Mouse (Mus musculus): ENCODE results near the gene Ces1a. TPM values are rescaled to one million over a fixed set of nuclear protein-coding genes. Genes with fewer than 3 reads are reported as not detected.

Gene Ces1a
- not detected in 2 replicates for polyA plus RNA-seq (2012; ENCODE audit: insufficient read depth, insufficient read length, missing spikeins)

GRCm38 (mm10) chr8:93048092-93048491 lies at the start of gene Ces1a:
Gene Ces1a (minus strand): TSS chr8:93048192.
- no peak within 1 kb of the TSS for H3K4me3 ChIP-seq (ENCODE audit: insufficient read depth, low read depth, low read length)
- H3K27ac ChIP-seq (replicated peaks; ENCODE audit: low read depth, low read length): no peak within 1 kb of the TSS
- H3K4me1 ChIP-seq (ENCODE audit: control insufficient read depth, insufficient read depth, insufficient read length, low read length): no peaks in the 10 kb centered on the region

GRCm38 (mm10) chr8:93095376-93095775 lies 47.4 kb upstream of the Ces1a start:
- H3K4me3 ChIP-seq (ENCODE audit: insufficient read depth, low read depth, low read length): no peak overlapping the region
- no peaks in the 10 kb centered on the region for H3K4me1 ChIP-seq (ENCODE audit: control insufficient read depth, insufficient read depth, insufficient read length, low read length)
- H3K27ac ChIP-seq (replicated peaks; ENCODE audit: low read depth, low read length): no peak overlapping the region

- Histone ChIP-seq H3K27ac (replicated peaks; ENCODE audit: low read depth, low read length) (no peak overlapping the region), H3K4me1 (ENCODE audit: control insufficient read depth, insufficient read depth, insufficient read length, low read length) (no peaks in the 10 kb centered on the region), H3K4me3 (ENCODE audit: insufficient read depth, low read depth, low read length) (no peak overlapping the region)
Observed at GRCm38 (mm10) chr8:93091324-93091723, 43.3 kb upstream of the Ces1a start.

GRCm38 (mm10) chr8:93088686-93089122 lies 40.7 kb upstream of the Ces1a start:
- Histone ChIP-seq H3K4me3 (ENCODE audit: insufficient read depth, low read depth, low read length) (no peak overlapping the region), H3K4me1 (ENCODE audit: control insufficient read depth, insufficient read depth, insufficient read length, low read length) (no peaks in the 10 kb centered on the region), H3K27ac (replicated peaks; ENCODE audit: low read depth, low read length) (no peak overlapping the region)

GRCm38 (mm10) chr8:93088193-93088592 lies 40.2 kb upstream of the Ces1a start:
- Histone ChIP-seq H3K4me3 (ENCODE audit: insufficient read depth, low read depth, low read length) (no peak overlapping the region), H3K27ac (replicated peaks; ENCODE audit: low read depth, low read length) (no peak overlapping the region), H3K4me1 (ENCODE audit: control insufficient read depth, insufficient read depth, insufficient read length, low read length) (no peaks in the 10 kb centered on the region)

- Histone ChIP-seq H3K4me1 (ENCODE audit: control insufficient read depth, insufficient read depth, insufficient read length, low read length) (no peaks in the 10 kb centered on the region), H3K27ac (replicated peaks; ENCODE audit: low read depth, low read length) (no peak within 1 kb of the TSS), H3K4me3 (ENCODE audit: insufficient read depth, low read depth, low read length) (no peak within 1 kb of the TSS)
Observed at GRCm38 (mm10) chr8:93079887-93080286, 31.9 kb upstream of the Ces1a start, which contains the start of gene Ces1b. Gene Ces1b (minus strand): TSS chr8:93080017.

GRCm38 (mm10) chr8:93075251-93075650 lies 27.3 kb upstream of the Ces1a start:
- Histone ChIP-seq H3K4me3 (ENCODE audit: insufficient read depth, low read depth, low read length) (no peak overlapping the region), H3K27ac (replicated peaks; ENCODE audit: low read depth, low read length) (no peak overlapping the region), H3K4me1 (ENCODE audit: control insufficient read depth, insufficient read depth, insufficient read length, low read length) (no peaks in the 10 kb centered on the region)

GRCm38 (mm10) chr8:93063416-93064117 lies 15.6 kb upstream of the Ces1a start:
- H3K4me3 ChIP-seq (ENCODE audit: insufficient read depth, low read depth, low read length): no peak overlapping the region
- no peak overlapping the region for H3K27ac ChIP-seq (replicated peaks; ENCODE audit: low read depth, low read length)

GRCm38 (mm10) chr8:93059185-93059584 lies 11.2 kb upstream of the Ces1a start:
- no peak overlapping the region for H3K27ac ChIP-seq (replicated peaks; ENCODE audit: low read depth, low read length)
- H3K4me3 ChIP-seq (ENCODE audit: insufficient read depth, low read depth, low read length): no peak overlapping the region
- peaks cover 3% of the 10 kb centered on the region; the same call in 1 of the 2 replicates for H3K4me1 ChIP-seq (ENCODE audit: control insufficient read depth, insufficient read depth, insufficient read length, low read length)

More at GRCm38 (mm10) chr8:93063416-93064117, 15.6 kb upstream of the Ces1a start:
- H3K4me1 ChIP-seq (ENCODE audit: control insufficient read depth, insufficient read depth, insufficient read length, low read length): peaks cover 5% of the 10 kb centered on the region; the same call in 1 of the 2 replicates

GRCm38 (mm10) chr8:93055238-93055637 lies 7.2 kb upstream of the Ces1a start:
- no peaks in the 10 kb centered on the region for H3K4me1 ChIP-seq (ENCODE audit: control insufficient read depth, insufficient read depth, insufficient read length, low read length)
- no peak overlapping the region for H3K4me3 ChIP-seq (ENCODE audit: insufficient read depth, low read depth, low read length)
- no peak overlapping the region for H3K27ac ChIP-seq (replicated peaks; ENCODE audit: low read depth, low read length)

- H3K4me3 ChIP-seq (ENCODE audit: insufficient read depth, low read depth, low read length): no peak overlapping the region
- no peak overlapping the region for H3K27ac ChIP-seq (replicated peaks; ENCODE audit: low read depth, low read length)
- H3K4me1 ChIP-seq (ENCODE audit: control insufficient read depth, insufficient read depth, insufficient read length, low read length): no peaks in the 10 kb centered on the region
Observed at GRCm38 (mm10) chr8:93048510-93049416, 771 bp upstream of the Ces1a start.

- H3K4me3 ChIP-seq (ENCODE audit: insufficient read depth, low read depth, low read length): no peak overlapping the region
- H3K4me1 ChIP-seq (ENCODE audit: control insufficient read depth, insufficient read depth, insufficient read length, low read length): no peaks in the 10 kb centered on the region
- no peak overlapping the region for H3K27ac ChIP-seq (replicated peaks; ENCODE audit: low read depth, low read length)
Observed at GRCm38 (mm10) chr8:93043083-93043482, 4.9 kb downstream of the Ces1a start.

- Histone ChIP-seq H3K27ac (replicated peaks; ENCODE audit: low read depth, low read length) (no peak overlapping the region; the same call in 1 of the 2 replicates), H3K4me1 (ENCODE audit: control insufficient read depth, insufficient read depth, insufficient read length, low read length) (no peaks in the 10 kb centered on the region), H3K4me3 (ENCODE audit: insufficient read depth, low read depth, low read length) (no peak overlapping the region)
Observed at GRCm38 (mm10) chr8:93040776-93041567, 7.0 kb downstream of the Ces1a start.

GRCm38 (mm10) chr8:93040256-93040655 lies 7.7 kb downstream of the Ces1a start:
- Histone ChIP-seq H3K27ac (replicated peaks; ENCODE audit: low read depth, low read length) (no peak overlapping the region), H3K4me3 (ENCODE audit: insufficient read depth, low read depth, low read length) (no peak overlapping the region), H3K4me1 (ENCODE audit: control insufficient read depth, insufficient read depth, insufficient read length, low read length) (no peaks in the 10 kb centered on the region)

GRCm38 (mm10) chr8:93038831-93039230 lies 9.2 kb downstream of the Ces1a start:
- Histone ChIP-seq H3K4me3 (ENCODE audit: insufficient read depth, low read depth, low read length) (no peak overlapping the region), H3K4me1 (ENCODE audit: control insufficient read depth, insufficient read depth, insufficient read length, low read length) (no peaks in the 10 kb centered on the region), H3K27ac (replicated peaks; ENCODE audit: low read depth, low read length) (no peak overlapping the region)
